Mouse (Mus musculus) kidney, postnatal 14 days (tissue): ENCODE results near the gene Ica1.

ENCODE experiments used
- DNase-seq: peaks from one replicate; pipeline ENCODE4 v3.0.0; 2022; ENCODE audit warnings: mixed read lengths

Gene Ica1

DNA sequence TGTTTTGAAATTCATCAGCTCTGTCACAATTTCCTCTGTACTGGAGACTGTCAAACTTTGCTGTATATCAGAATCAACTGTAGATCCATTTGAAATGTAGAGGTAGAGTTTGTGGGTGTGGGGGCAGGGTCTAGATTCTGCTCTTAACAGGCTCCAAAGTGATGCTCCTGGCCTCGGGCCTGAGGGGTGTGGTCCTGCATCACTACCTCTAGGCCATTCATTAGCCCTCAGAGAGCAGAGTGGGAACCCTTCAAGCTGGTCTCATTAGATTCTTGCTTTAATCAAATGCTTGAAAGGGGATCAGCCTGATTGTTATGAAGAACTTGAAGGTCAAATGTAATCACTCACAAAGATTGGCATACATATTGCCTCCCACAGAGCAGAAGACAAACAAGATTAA lies 36.6 kb downstream of the Ica1 start:
- no peak for DNase-seq

GRCm38 (mm10) chr6:8740092-8740491 lies 38.2 kb downstream of the Ica1 start:
- DNase-seq, result no peak

GRCm38 (mm10) chr6:8738396-8738795 lies 39.9 kb downstream of the Ica1 start:
- no peak for DNase-seq

DNA sequence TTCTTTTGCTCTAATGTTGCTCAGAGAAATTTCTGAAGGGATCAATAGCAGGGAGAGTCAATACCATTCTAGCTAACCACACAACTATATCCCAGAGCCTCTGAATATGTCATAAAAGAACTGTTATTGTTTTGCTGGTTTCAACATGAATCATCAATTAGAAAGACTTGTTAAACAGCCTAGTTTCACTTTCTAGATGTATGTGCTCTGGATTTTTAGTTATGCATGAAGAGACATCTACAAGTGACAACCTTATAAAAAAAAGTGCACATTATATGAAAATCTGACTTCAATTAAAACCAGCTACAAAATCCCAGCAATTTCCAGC lies 41.8 kb downstream of the Ica1 start:
- no peak for DNase-seq

DNA sequence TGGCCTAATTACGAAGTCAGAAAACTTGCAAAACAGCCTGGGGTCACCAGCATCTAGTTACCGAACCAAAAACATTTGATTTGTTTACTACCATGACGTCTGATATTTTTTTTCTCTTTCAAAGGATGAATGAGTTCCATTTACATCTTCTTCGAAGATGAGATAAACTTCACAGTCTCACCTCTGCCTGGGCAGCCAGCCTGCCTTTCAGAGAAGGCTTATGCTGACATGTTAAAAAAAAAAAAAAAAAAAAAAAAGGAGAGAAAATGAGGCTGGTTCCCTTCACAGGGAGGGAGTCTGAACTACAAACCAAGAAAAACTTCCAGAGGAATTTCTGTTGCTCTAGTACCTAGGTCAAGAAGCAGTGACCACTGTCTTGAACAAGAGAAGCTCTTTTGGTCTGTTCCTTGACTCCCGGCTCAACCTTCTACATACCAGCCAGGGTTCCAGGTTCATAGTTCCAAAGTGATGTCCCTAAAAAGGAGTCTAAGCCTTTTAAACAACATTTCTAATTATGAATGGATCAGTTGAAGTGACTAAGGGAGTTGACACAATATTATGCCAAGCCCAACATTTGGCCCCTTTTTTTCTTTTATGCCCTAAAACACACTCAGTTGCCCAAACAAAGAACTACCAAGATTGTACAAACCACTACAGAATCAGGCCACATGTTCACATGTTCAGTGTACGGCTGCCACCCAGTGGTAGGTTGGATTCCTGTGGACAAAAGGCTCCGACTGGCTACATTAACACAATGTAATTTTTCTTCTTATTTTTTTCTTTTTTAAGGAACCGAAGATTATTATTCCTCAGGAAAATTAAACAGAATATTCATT lies 42.4 kb downstream of the Ica1 start:
- peak; percentile 74 for DNase-seq

- no peak for DNase-seq
Observed at GRCm38 (mm10) chr6:8735044-8735443, 43.2 kb downstream of the Ica1 start.

DNA sequence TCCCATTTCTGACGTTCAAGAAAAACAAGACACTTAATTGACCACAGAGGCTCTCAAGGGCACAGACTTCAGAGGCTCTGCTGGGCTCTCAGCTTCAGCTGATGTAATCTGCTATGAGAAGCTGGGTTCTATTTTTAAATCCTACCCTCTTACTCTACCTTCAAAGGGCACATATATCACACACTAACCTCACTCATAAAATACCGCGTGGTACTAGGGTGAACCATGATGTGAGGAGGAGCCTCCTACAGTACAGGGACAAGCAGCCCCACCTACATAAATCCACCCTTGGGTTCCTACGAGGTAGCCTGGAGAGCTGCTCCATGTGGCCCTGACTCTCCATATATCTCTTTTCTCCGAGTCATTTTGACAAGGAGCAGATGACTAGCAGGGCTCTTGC lies 45.8 kb downstream of the Ica1 start:
- no peak for DNase-seq

DNA sequence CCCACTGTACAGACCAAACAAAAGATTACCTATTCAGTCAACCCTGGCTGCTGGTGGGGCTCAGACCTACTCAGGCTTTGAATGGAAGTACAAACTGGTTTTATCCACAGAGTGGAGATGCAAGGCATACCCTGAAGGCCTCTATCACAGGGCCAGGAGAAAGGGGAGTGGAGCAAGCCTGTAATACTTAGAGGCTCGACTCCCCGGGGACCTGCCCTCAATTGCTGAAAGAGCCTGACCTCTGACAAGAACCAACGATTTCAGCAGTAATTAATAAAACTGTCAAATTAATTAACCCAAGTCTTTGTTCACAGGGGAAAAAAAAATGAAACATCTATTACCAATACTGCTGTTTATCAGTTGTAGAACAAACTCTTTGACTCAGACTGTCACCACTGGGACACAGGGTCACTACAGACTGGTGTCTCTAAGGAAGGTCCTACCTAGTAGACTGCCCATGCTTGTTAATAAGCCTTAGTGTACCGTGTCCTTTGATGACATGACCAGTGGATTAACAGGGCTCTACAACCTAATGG lies 46.6 kb downstream of the Ica1 start:
- DNase-seq, result no peak

DNA sequence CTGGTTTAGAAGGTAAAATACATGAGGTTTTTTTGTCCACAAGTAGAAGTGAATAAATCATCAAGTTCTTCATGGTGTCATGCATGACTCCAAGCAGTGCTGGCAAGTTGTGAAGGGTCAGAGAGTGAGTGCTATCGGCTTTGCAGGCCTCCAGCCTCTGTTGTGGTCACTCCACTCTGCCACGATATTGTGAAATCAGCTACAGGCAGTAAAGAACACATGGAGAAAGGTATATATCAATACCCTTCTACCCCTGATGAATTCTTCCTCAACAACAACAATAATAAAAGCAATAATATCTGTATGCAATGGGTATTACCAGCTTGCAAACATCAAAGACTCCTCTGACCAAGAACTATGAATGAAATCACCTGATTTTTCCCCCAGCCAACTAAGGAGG lies 47.9 kb downstream of the Ica1 start:
- no peak for DNase-seq

DNA sequence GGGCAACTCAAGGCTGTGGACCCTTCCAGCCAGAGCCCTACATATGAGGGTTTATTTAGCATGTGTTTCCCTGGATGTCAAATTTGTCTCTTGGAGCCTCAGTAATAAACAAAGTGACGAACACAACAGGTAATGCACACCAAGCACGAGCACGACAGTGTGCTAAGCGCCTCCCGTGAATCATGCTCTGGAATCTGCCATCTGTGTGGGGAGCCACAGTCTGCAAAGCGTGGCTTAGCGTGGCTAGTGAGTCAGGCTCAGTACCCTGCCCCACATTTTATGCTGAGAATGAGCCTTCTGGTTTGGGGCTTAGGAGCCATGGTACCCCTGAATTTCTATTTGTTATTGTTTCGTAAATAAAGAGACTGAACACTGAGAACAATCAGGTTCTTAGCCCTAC lies 50.5 kb downstream of the Ica1 start:
- no peak for DNase-seq

- no peak for DNase-seq
Observed at GRCm38 (mm10) chr6:8725610-8726009, 52.7 kb downstream of the Ica1 start.

GRCm38 (mm10) chr6:8719692-8720091 lies 58.6 kb downstream of the Ica1 start:
- DNase-seq, result no peak

GRCm38 (mm10) chr6:8717967-8718366 lies 60.3 kb downstream of the Ica1 start:
- DNase-seq, result no peak

DNA sequence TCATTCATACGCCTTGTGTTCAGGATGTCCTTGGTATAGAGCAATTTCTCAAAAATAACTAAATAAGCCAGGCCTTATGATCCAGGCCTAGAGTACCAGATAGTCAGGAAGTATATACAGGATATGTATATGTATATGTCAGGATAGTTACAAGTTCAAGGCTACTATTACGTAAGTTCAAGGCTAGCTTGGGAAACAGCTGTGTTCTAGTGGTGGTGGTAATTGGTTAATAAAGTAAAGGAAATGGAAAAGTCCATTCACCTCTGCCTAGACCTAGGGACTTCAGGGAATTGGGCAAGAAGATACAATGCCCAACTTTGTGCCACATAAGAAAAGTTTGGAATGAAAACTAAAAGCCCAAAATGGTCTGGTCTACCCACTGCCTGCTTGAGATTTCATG lies 61.7 kb downstream of the Ica1 start:
- no peak for DNase-seq

GRCm38 (mm10) chr6:8711246-8711645 lies 67.0 kb downstream of the Ica1 start:
- no peak for DNase-seq

GRCm38 (mm10) chr6:8694636-8695514 lies 83.4 kb downstream of the Ica1 start:
- DNase-seq, result peak; percentile 63

DNA sequence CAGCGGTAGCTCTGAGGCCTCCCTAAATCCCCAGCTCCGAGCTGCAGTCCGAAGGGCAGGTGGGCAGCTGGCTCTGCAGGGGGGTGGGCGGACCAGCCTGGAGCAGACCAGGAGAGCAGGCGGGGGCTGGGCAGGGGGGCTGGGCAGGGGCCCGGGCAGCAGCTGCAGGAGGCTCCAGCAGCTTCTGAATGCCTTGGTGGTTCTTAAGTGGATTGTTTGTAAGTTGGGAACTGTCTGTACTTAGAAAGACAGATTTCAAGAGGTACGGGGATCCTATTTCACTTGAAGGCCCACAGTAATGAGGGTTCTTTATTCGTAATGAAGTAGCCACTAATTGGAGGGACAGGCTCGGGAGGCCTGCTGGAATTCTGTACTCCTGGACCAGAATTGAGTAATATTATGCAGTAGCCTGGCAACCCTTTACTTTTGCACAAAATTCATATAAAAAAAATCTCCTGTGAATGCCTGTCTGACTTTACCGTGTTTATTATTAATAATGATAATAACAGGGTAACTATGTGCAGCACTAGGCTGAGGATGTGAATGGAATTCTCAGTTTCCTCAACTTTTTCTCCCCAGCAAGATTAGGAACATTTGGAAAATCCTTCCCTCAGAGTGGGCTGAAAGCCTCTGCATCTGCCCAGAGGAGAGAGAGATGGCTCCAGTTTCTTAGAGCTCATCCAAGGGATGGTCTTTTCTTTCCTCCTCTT lies 84.2 kb downstream of the Ica1 start:
- peak; percentile 8 for DNase-seq

DNA sequence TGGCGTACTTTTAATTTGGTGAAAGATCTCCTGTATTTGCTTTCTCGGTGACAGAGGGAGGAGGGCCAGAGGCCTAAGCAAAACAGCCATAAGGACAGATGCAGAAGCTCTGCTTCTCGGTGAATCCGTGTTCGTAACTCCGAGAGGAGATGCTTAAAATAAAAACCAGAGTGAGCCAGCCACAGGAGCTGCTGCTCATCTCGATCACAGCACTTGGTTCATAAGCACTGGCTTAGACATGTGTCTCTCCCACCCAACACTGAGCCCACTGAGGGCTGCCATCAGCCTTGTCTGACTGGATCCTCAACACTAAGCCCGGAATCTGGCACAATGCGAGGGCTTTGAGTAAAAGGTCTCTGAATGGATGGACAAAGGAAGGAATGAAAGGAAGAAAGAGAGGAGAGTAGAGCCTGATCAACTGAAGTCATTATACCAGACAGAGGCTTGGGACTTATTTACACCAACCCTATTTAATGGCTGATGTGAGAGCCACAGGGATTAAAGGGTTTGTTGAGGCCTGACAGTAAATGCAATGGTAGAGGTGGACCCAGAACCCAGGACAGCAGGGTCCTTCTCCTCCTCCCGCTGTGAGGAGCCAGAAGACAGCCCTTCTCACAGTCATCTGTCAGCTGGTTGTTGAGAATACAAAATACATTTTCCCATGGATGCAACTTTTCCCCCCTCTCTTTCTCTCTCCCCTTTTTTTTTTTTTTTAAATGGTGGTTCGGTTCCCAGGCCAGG lies 85.0 kb downstream of the Ica1 start:
- DNase-seq, result no peak

GRCm38 (mm10) chr6:8691199-8691975 lies 86.9 kb downstream of the Ica1 start:
- no peak for DNase-seq

DNA sequence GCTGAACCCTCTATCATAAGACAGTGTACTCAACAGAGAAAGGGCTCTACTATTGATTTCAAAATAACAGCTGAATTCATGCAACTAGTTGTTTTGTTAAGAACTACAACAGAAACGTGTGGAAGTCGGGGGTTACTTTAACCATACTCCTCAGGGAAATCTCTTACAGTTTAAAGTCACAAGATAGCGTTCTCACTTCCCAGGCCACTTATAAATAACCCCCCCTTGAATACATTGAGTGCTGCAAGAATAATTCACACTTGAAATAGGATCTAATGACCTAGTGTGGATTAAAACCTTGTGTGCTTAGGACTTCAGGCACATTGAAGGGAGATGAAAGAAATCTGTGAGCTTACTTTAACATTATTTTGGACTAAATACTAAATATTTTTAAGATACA lies 87.8 kb downstream of the Ica1 start:
- no peak for DNase-seq

DNA sequence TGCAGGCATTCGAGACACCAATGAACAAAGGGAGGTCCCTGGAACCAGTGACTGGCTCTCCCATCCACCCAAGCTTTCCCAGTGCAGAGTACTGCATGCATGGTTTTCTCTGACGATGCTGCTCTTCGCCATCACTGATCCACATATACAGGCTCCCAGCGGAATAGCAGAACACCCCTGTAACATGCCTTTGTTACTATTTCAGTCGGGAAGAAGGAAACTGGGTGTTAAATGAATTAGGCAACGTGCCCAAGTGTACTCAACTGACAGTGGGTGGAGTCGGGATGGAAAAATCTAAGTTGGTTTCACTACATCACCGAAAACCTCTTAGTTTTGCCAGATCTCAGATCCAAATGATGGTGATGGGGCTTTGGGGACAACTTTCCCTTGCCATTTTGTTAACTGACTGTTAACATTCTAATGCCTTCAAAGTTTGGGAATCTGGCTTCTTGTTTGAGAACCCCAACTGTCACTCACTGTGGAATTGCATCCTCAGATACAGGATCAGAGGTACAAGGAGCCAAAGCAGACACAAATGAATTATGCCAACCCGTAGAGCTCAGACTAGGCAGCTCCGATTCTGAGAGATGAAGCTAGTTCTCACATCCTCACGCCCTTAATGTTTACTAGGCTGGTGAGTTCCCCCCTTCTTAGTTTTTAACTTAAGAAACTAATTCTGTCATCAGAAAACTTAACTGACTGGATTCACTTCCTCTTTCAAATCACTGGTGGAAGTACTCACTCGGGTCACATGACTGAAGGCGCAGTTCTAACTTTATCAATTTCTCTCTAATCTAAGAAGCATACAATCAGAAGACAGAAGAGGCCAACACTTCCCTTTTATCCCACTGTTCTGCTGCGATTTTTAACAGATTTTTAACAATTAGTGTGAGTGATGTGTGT lies 91.4 kb downstream of the Ica1 start:
- peak; percentile 12 for DNase-seq
